Mouse (Mus musculus): Measurements from ENCODE around the gene Bcl3.

DNA sequence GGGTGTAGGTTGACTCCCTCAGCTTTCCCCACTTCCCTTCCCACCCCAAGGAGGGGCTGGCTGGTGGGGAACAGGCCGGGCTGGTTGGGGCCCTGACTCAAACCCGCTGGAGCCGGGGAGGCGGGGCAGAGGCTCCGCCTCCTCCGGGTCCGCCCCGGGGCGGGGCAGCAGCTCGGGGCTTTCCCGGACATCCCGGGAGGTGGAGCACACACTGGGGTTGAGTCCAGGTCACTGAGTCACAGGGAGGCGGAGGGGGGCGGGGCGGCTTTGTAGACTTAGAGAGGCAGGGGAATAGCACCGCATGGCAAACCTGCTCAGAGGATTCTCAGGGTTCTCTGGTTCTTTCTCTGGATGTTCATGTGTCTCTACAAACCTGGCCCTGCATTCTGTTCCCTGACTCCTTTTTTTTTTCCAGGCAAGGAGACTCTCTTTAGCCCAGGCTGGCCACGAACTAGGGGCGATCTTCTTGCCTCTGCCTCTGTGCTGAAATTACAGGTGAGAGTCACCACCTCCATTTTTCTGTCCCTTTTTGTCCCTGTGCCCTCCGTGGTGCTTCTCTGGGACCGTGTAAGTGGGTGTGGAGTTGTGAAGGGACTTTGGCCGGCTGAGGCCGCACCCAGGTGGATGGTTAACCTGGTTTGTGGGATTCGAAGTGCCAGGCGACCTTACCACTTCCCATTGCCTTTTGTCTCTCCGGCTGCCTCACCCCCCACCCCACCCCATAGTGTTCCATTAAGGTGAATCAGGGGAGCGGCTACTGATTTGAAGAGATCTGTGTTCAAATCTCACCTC lies 1.8 kb upstream of the Bcl3 start:
- TF ChIP-seq TAL1 (IDR thresholded peaks at IDR 0.05; ENCODE audit: low read length) (no peak), GATA1 (IDR thresholded peaks at IDR 0.05; ENCODE audit: low read length) (no peak)
